Mouse (Mus musculus): ENCODE measurements around the gene Olfr314.
"Not testable (repeated sequence)": the region's sequence is repeated elsewhere in the genome, so short reads cannot be mapped to it uniquely, and the experiment has no call there.

DNA sequence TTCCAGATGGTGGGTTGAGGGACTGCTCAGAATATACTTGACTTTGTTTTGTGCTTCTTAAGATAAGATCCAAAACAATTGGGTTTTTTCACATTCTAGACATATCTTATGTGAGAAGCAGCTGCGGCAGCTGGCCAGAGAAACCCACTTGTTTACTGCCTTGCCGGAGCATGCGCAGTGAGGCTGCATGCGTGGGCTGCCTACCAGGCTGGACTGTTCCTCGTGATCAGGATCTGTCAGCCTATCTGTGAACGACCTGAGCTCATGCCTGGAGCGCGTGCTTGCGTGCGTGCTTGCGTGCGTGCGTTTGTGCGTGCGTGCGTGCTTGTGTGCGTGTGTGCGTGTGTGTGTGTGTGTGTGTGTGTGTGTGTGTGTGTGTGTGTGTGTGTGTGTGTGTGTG is 31.7 kb upstream of the Olfr314 start:
- TF ChIP-seq EP300 (IDR thresholded peaks at IDR 0.05; ENCODE audit: low read depth in 1 of 2, low read length in 2 of 2); GATA1 (IDR thresholded peaks at IDR 0.05; ENCODE audit: low read depth, low read length); TAL1 (IDR thresholded peaks at IDR 0.05; ENCODE audit: low read length); POLR2A (IDR thresholded peaks at IDR 0.05; ENCODE audit: control insufficient read depth in 1 of 2, insufficient read depth in 1 of 2, low read depth in 1 of 2, low read length in 2 of 2, poor library complexity in 1 of 2); RAD21 (IDR thresholded peaks at IDR 0.05; ENCODE audit: low read depth, low read length); CTCF (IDR thresholded peaks at IDR 0.05 in 2 of 3, conservative IDR thresholded peaks at IDR 0.05 in 1 of 3; ENCODE audit: control insufficient read depth in 1 of 3, insufficient read depth in 1 of 3, low read depth in 2 of 3, low read length in 3 of 3, poor library complexity in 1 of 3, severe bottlenecking in 1 of 3); HCFC1 (IDR thresholded peaks at IDR 0.05; ENCODE audit: low read depth, low read length); E2F4 (IDR thresholded peaks at IDR 0.05; ENCODE audit: borderline replicate concordance, low read depth, low read length); SMC3 (IDR thresholded peaks at IDR 0.05; ENCODE audit: low read depth, low read length); GABPA (IDR thresholded peaks at IDR 0.05; ENCODE audit: low read depth, low read length): not testable (repeated sequence)

Measured in MEL (cell line).